Mouse (Mus musculus) kidney, adult 2 months (tissue): ENCODE data around the gene Rassf4. TPM values are rescaled to one million over a fixed set of nuclear protein-coding genes. Genes with fewer than 3 reads are reported as not detected.

ENCODE experiments used
- DNase-seq: peaks from one replicate; pipeline ENCODE4 v3.0.0; 2021
- H3K27ac ChIP-seq: fragments of 200-500 bp; 2 replicates; pipeline ENCODE4 v1.5.1; 2012; ENCODE audit warnings: low read depth, low read length, control low read depth, inconsistent platforms; ENCODE audit not compliant: insufficient read depth
- H3K27me3 ChIP-seq: fragments of 200-500 bp; replicated peaks from 2 replicates; pipeline ENCODE4 v1.6.1; 2012; ENCODE audit warnings: mild to moderate bottlenecking, moderate library complexity, low read length, inconsistent platforms; ENCODE audit not compliant: control insufficient read depth, insufficient read depth
- H3K36me3 ChIP-seq: fragments of 200-500 bp; 2 replicates; pipeline ENCODE4 v1.6.1; 2012; ENCODE audit warnings: mild to moderate bottlenecking, moderate library complexity, low read length, inconsistent platforms; ENCODE audit not compliant: control insufficient read depth, insufficient read depth
- H3K4me1 ChIP-seq: fragments of 200-500 bp; 2 replicates; pipeline ENCODE4 v1.6.1; 2011; ENCODE audit warnings: low read length; ENCODE audit not compliant: control insufficient read depth, insufficient read depth
- H3K4me3 ChIP-seq: fragments of 200-500 bp; 2 replicates; pipeline ENCODE4 v1.5.1; 2011; ENCODE audit warnings: mild to moderate bottlenecking, low read depth, low read length, control low read depth; ENCODE audit not compliant: insufficient read depth
- CTCF ChIP-seq: fragments of 200-500 bp; conservative IDR thresholded peaks from 2 replicates; pipeline ENCODE4 v1.5.1; 2011; ENCODE audit warnings: low read depth, mild to moderate bottlenecking, control low read depth, low read length, moderate library complexity, mixed read lengths; ENCODE audit not compliant: insufficient read depth, insufficient read length
- POLR2A ChIP-seq: fragments of 200-500 bp; IDR thresholded peaks from one replicate; pipeline ENCODE4 v1.6.1; 2011; ENCODE audit warnings: low read depth, low read length, control low read depth
- WGBS: fragments of 180-500 bp; shearing (Covaris S2); methylation state at CpG from one replicate; pipeline ENCODE4 v1.1.7; 2018; 5-methylcytosine and 5-hydroxymethylcytosine counted together
- polyA plus RNA-seq: library from polyadenylated mRNA; depleted of rRNA; stranded (reverse); fragments of >200 nt; gene quantifications from 2 replicates; pipeline ENCODE4 v1.2.3, GENCODE M21; 2012

The Rassf4 gene
- polyA plus RNA-seq, 1 experiment: 4.1 TPM

- WGBS: 86% methylated on average over 6 of the region's 6 CpGs
- no peaks in the 10 kb centered on the region for H3K36me3 ChIP-seq
- H3K4me3 ChIP-seq: no peak overlapping the region
- no peak overlapping the region for H3K27ac ChIP-seq
- no peaks in the 10 kb centered on the region for H3K27me3 ChIP-seq
- DNase-seq: no peak
- no peaks in the 10 kb centered on the region for H3K4me1 ChIP-seq
- TF ChIP-seq POLR2A (no peak), CTCF (no peak)
Measured at GRCm38 (mm10) chr6:116664031-116664430, 9.7 kb downstream of the Rassf4 start.

- no peak for DNase-seq
- Histone ChIP-seq H3K27me3 (no peaks in the 10 kb centered on the region), H3K4me3 (no peak overlapping the region), H3K27ac (no peak overlapping the region), H3K36me3 (no peaks in the 10 kb centered on the region), H3K4me1 (no peaks in the 10 kb centered on the region)
- WGBS: 91% methylated on average over 2 of the region's 2 CpGs
- TF ChIP-seq POLR2A (no peak), CTCF (no peak)
Measured at GRCm38 (mm10) chr6:116663364-116663763, 10.4 kb downstream of the Rassf4 start.

GRCm38 (mm10) chr6:116653684-116654454 is 19.9 kb downstream of the Rassf4 start:
- H3K36me3 ChIP-seq: no peaks in the 10 kb centered on the region
- H3K4me3 ChIP-seq: no peak overlapping the region
- 42% methylated on average over 9 of the region's 9 CpGs for WGBS
- H3K27me3 ChIP-seq: no peaks in the 10 kb centered on the region
- DNase-seq: peak; percentile 70
- no peak overlapping the region for H3K27ac ChIP-seq
- H3K4me1 ChIP-seq: peaks cover 5% of the 10 kb centered on the region
- TF ChIP-seq CTCF: peak; percentile 26; the same call in 1 of the 2 replicates
- TF ChIP-seq POLR2A: no peak

GRCm38 (mm10) chr6:116653191-116653590 is 20.6 kb downstream of the Rassf4 start:
- no peak for DNase-seq

GRCm38 (mm10) chr6:116651437-116652118 is 22.2 kb downstream of the Rassf4 start:
- no peak for TF ChIP-seq POLR2A
- TF ChIP-seq CTCF: peak; percentile 66
- WGBS: 61% methylated on average over 20 of the region's 20 CpGs
- Histone ChIP-seq H3K4me1 (peaks cover 5% of the 10 kb centered on the region), H3K4me3 (peak overlapping the region; percentile 60), H3K36me3 (no peaks in the 10 kb centered on the region), H3K27me3 (no peaks in the 10 kb centered on the region), H3K27ac (peak overlapping the region; percentile 27; the same call in 1 of the 2 replicates)
- peak; percentile 68 for DNase-seq

More at GRCm38 (mm10) chr6:116653191-116653590, 20.6 kb downstream of the Rassf4 start:
- H3K27ac ChIP-seq: no peak overlapping the region
- H3K36me3 ChIP-seq: no peaks in the 10 kb centered on the region
- WGBS: 68% methylated on average over 3 of the region's 3 CpGs
- H3K27me3 ChIP-seq: no peaks in the 10 kb centered on the region
- peaks cover 5% of the 10 kb centered on the region for H3K4me1 ChIP-seq
- TF ChIP-seq POLR2A (no peak), CTCF (no peak)
- H3K4me3 ChIP-seq: no peak overlapping the region

GRCm38 (mm10) chr6:116650406-116650805 is 23.3 kb downstream of the Rassf4 start, which contains the start of gene Depp1:
Gene Depp1, plus strand, starts transcription at chr6:116650609.
- TF ChIP-seq CTCF (no peak), POLR2A (peak; percentile 72)
- DNase-seq: peak; percentile 94
- Histone ChIP-seq H3K27me3 (no peaks in the 10 kb centered on the region), H3K27ac (peak within 1 kb of the TSS; percentile 34; the same call in 1 of the 2 replicates), H3K4me3 (peak within 1 kb of the TSS; percentile 60), H3K4me1 (peaks cover 5% of the 10 kb centered on the region), H3K36me3 (no peaks in the 10 kb centered on the region)
- WGBS: 6% methylated on average over 6 of the region's 6 CpGs

GRCm38 (mm10) chr6:116649811-116650210 is 23.9 kb downstream of the Rassf4 start:
- H3K27ac ChIP-seq: no peak overlapping the region; the same call in 1 of the 2 replicates
- no peaks in the 10 kb centered on the region for H3K27me3 ChIP-seq
- TF ChIP-seq POLR2A (no peak), CTCF (no peak)
- no peak for DNase-seq
- no peak overlapping the region for H3K4me3 ChIP-seq
- WGBS: 82% methylated on average over 7 of the region's 7 CpGs
- no peaks in the 10 kb centered on the region for H3K36me3 ChIP-seq
- H3K4me1 ChIP-seq: peaks cover 5% of the 10 kb centered on the region
